Comparison of ENCODE assay signal across 8 mouse cellular contexts in the genomic region with DNA sequence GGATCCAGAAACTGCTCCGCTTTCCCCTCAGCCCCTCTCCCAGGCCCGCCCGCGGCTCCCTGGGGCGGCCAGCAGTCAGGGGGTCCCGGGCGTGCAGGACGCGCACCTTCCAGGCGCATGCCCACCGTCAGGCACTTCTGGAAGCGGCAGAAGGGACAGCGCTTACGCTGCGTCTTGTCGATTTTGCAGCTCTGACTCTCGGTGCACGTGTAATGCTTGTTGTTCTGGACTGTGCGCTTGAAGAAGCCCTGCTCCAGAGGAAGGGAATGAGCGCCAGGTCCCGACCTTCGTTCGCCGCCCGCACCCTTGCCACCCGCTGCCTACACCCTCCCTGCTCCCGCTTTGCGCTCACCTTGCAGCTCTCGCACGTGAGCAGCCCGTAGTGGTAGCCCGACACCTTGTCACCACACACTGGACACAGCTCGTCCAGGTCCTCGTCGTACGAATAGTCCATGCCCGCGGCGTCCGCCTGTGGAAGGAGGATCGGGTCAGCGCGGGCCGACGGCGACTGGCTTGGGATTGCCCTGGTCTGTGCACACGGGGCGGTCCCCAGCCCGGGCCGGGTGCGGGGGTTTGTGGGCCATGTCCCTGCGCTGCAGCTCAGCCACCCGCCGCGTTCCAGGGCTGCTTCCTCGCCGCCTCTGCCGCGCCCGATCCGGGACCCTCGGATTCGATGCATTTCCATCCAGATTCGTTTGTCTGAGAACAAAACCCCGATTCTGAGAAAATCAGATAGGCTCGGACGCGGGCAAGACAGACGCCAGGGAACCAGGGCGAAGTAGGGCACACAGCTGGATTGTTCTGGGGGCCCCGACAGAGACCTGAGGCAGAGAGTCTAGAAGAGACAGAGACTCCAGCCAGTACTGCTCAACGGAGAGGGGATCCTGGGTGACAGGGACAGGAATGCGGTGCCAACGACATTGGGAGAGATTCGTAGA. TPM values are rescaled to one million over a fixed set of nuclear protein-coding genes. Genes with fewer than 3 reads are reported as not detected.
DNase-seq lines count a peak whose midpoint lies in the region; ATAC-seq lines count a peak whose summit lies in the region.

No protein-coding gene starts in this region.

- peak overlapping the region; percentile 38 for H3K4me2 ChIP-seq in neural tube, embryonic 11.5 days (ENCODE audit: low read depth)

- H3K4me3 ChIP-seq in heart, embryonic 10.5 days, result peak overlapping the region; percentile 54
- H3K4me3 ChIP-seq in brown adipose tissue, adult 24 weeks (ENCODE audit: insufficient read depth, low read depth, low read length), result peak overlapping the region; percentile 2; the same call in 1 of the 2 replicates
- peak overlapping the region; percentile 21; the same call in 1 of the 2 replicates for H3K4me3 ChIP-seq in neural tube, embryonic 11.5 days (ENCODE audit: low read depth, low read length)

- H3K9ac ChIP-seq in neural tube, embryonic 11.5 days (ENCODE audit: low read length), result no peak overlapping the region

- peaks cover 100% of the 10 kb centered on the region for H3K27me3 ChIP-seq in heart, embryonic 10.5 days (ENCODE audit: insufficient read depth, poor library complexity, severe bottlenecking)
- peaks cover 76% of the 10 kb centered on the region for H3K27me3 ChIP-seq in neural tube, embryonic 11.5 days (ENCODE audit: control insufficient read depth, insufficient read depth, low read length)

- under 1% methylated on average over 75 of the region's 75 CpGs for WGBS in heart, embryonic 10.5 days
- under 1% methylated on average over 75 of the region's 75 CpGs for whole genome bisulfite sequencing in neural tube, embryonic 11.5 days

- H3K4me1 ChIP-seq in heart, embryonic 10.5 days, result peaks cover 36% of the 10 kb centered on the region
- no peaks in the 10 kb centered on the region for H3K4me1 ChIP-seq in brown adipose tissue, adult 24 weeks (ENCODE audit: control insufficient read depth, insufficient read depth, insufficient read length, low read length)
- peaks cover 5% of the 10 kb centered on the region; the same call in 1 of the 2 replicates for H3K4me1 ChIP-seq in neural tube, embryonic 11.5 days (ENCODE audit: control insufficient read depth, insufficient read depth, low read length)

- H3K27ac ChIP-seq in heart, embryonic 10.5 days, result no peak overlapping the region
- no peak overlapping the region for H3K27ac ChIP-seq in brown adipose tissue, adult 24 weeks (replicated peaks; ENCODE audit: low read depth, low read length)
- no peak overlapping the region for H3K27ac ChIP-seq in neural tube, embryonic 11.5 days (ENCODE audit: low read depth, low read length)

- ATAC-seq in neural tube, embryonic 11.5 days (ENCODE audit: insufficient read depth, low FRiP score, low TSS enrichment), result no peak

- intact Hi-C loops in heart, postnatal 25 days (cut with DNase I), result no loop called here
- intact Hi-C loops in heart, postnatal 10 days (cut with DNase I), result no loop called here

- no peaks in the 10 kb centered on the region for H3K36me3 ChIP-seq in heart, embryonic 10.5 days
- no peaks in the 10 kb centered on the region for H3K36me3 ChIP-seq in neural tube, embryonic 11.5 days (ENCODE audit: control insufficient read depth, insufficient read depth, low read length)

- DNase-seq in heart, embryonic 10.5 days (ENCODE audit: low spot score), result no peak
- DNase-seq in heart, postnatal 25 days (ENCODE audit: low spot score), result no peak
- DNase-seq in heart, postnatal 10 days, result peak; percentile 41 to 49
- DNase-seq in kidney, postnatal 25 days, result peak; percentile 20 to 64
- DNase-seq in neural tube, embryonic 11.5 days (ENCODE audit: low spot score), result peak; percentile 63
- DNase-seq in B cell, adult 2 months, result no peak
- no peak for DNase-seq in spleen, postnatal 36 days (ENCODE audit: low spot score in 2 of 2)

- H3K9me3 ChIP-seq in heart, embryonic 10.5 days, result no peaks in the 10 kb centered on the region
- no peaks in the 10 kb centered on the region for H3K9me3 ChIP-seq in neural tube, embryonic 11.5 days (ENCODE audit: control insufficient read depth, low read length)

RNA-seq across cellular contexts. Expression of a gene that starts 3.8 kb away (rescaled TPM):
- polyA plus RNA-seq in heart, embryonic 10.5 days (2016; fragmentation: Nextera tagmentation; extraction: Ambion mirVana), result not detected in 2 replicates
- total RNA-seq in heart, postnatal 25 days (2021), result not detected
- polyA plus RNA-seq in brown adipose tissue, adult 24 weeks (2012; ENCODE audit: insufficient read depth, insufficient read length, missing spikeins), result not detected in 2 replicates
- under 1 TPM; 0.12 to 0.15 TPM for total RNA-seq in heart, postnatal 10 days (2021)
- polyA plus RNA-seq in neural tube, embryonic 11.5 days (2014; fragmentation: Nextera tagmentation; extraction: Ambion mirVana), result 0.08 and 0.11 TPM in 2 replicates

Comparison
In these comparisons a context has a peak if more than half of its experiments do, and no peak if none do; other contexts are left out.
1. DNase-seq: peak in heart, postnatal 10 days (2 of 2), kidney, postnatal 25 days (2 of 2) and neural tube, embryonic 11.5 days (single experiment); none in heart, embryonic 10.5 days (single experiment), heart, postnatal 25 days (single experiment), B cell, adult 2 months (0 of 2) and spleen, postnatal 36 days (0 of 2).
2. H3K4me3 ChIP-seq: peak in every context shown above with its lines; median percentile 54 in heart, embryonic 10.5 days; 21 in neural tube, embryonic 11.5 days; 2 in brown adipose tissue, adult 24 weeks.